Mouse (Mus musculus) fat pad, adult 2 months (tissue): ENCODE measurements at regions not wholly inside any gene's neighbourhood (a gene's known extent, or its start where the extent isn't known, plus 50 kb on each side); places are given as distances from the start of the nearest gene placed in this dataset.

Experiments
- DNase-seq: peaks from one replicate; pipeline ENCODE4 v3.0.0-alpha.2; 2011; ENCODE audit warnings: low read depth, low spot score; ENCODE audit errors: extremely low read depth

GRCm38 (mm10) chr16:95057596-95057995, 60.1 kb upstream of the Kcnj6 start:
- no peak for DNase-seq

DNA sequence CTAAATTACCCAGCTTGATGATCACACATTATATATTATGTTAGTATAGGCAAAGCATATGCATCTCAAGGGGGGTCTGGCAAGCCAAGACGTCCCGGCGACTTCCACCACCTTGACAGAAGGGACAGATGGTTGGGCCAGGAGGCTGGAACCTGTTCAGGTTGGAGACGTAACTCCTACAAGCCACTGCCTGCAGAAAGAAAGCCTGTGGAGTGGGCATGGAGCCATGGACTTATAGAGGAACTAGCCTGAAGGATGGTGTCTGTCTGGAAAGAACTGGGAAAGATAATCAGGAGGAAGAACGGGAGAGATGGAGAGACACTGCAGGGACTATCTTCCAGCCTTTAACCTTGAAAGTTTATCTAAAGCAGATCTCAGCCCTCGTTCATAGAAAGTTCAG, 66.9 kb upstream of the Kcnj6 start:
- no peak for DNase-seq

DNA sequence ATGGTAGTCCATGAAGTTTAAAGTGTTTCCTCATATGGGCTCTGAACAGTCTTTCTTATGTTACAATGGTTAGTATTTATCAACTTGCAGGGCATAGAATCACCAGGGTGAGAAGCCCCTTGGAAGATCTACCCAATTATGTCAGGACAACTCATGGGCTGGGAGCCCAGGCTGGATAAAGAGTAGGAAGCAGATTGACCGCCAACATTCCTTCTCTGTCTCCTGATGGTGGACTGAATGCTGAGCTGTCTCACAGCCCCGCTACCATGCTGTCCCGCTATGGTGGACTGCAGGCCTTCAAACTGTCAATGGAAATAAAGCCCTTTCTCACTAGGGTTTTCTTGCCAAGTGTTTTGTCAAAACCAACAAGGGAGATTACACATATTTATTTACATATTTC, 69.2 kb upstream of the Kcnj6 start:
- DNase-seq, result no peak

GRCm38 (mm10) chr16:95092471-95093221, 95.1 kb upstream of the Kcnj6 start:
- no peak for DNase-seq

- no peak for DNase-seq
Observed at GRCm38 (mm10) chr16:95093753-95094152, 96.3 kb upstream of the Kcnj6 start.

- DNase-seq, result no peak
Observed at GRCm38 (mm10) chr16:95100954-95101353, 103.5 kb upstream of the Kcnj6 start.

- DNase-seq, result no peak
Observed at GRCm38 (mm10) chr16:95117531-95117930, 120.0 kb upstream of the Kcnj6 start.

- no peak for DNase-seq
Observed at GRCm38 (mm10) chr16:95119293-95119692, 121.8 kb upstream of the Kcnj6 start.

GRCm38 (mm10) chr16:95122048-95122447, 124.5 kb upstream of the Kcnj6 start:
- no peak for DNase-seq

- DNase-seq, result no peak
Observed at GRCm38 (mm10) chr16:95127616-95128015, 129.7 kb upstream of the Kcnj15 start.

- no peak for DNase-seq
Observed at GRCm38 (mm10) chr16:95131815-95132214, 125.5 kb upstream of the Kcnj15 start.

GRCm38 (mm10) chr16:95138809-95139208, 118.5 kb upstream of the Kcnj15 start:
- no peak for DNase-seq

DNA sequence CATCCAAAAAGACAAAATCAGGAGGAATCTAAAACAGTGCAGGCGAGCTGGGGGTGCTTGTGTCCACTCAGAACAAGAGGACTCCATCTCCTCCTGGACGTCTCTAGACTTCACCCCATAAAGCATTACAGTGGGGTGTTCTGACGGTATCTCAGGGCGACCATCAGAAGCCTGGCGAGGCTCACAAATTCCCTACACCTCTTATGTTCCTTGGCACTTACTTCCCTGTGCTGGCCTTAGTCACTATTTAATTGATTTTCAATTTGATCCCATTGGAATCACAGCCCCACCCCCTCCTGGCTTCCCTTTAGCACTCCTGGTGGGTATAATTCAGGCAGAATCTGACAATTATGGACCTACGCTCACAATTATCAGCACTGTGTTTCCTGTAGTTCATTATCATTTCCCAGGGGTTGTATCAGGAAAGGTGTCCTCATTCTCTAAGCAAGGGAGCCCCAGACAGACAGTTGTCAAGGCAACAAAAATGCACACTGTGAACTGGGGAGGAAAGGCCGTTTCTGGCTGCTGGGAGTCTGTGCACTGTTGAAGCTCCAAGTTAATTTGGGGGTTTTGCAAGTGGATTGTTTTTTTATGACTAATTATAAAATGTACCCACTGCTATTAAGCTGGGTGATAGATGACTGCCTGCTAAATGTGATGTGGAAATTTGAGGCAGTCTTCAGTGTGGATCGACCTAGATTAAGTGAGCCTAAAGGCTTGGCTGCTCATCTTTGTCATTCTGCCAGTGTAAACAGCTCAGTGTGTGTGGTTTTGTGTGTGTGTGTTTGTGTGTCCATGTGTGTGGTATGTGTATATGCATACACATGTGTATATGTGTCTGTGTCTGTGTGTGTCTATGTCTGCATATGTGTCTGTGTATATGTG, 115.6 kb upstream of the Kcnj15 start:
- peak; percentile 4 for DNase-seq

GRCm38 (mm10) chr16:95150499-95150898, 106.9 kb upstream of the Kcnj15 start:
- no peak for DNase-seq

DNA sequence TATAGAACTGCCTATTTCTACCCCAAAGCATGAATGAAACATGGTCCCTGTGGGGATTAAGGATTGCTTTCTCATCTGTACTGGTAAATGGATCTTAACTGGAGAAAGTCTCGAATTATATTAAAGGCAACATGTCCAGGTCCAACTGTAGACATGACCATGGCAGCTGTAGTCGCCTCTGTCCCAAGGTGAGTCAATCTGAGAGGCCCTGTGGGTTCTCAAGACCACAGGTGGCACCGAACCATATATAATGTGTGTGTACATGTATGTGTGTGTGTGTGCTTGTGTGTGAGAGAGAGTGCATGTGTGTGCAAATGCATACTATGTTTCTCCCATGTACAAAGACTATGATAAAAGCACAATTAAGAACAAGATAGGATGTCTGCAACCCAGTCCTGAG, 105.9 kb upstream of the Kcnj15 start:
- DNase-seq, result no peak

DNA sequence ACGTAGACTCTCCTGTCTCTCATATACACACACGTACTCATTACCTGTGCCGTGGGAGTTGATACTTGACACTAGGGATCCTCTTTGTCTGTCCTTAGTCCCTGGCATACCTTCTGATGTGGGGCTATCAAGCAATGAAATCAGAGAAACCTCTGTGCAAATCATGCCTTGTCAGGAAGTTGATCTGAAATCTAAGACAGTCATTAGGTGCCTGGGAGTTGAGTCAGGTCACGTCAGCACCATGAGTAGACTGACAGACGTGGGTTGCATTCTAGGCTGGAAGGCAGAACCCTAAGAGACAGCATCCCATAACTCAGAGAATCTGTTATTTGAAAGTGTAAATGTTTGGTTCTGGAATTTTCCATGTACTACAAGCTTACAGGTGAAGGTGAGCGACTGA, 105.4 kb upstream of the Kcnj15 start:
- no peak for DNase-seq

DNA sequence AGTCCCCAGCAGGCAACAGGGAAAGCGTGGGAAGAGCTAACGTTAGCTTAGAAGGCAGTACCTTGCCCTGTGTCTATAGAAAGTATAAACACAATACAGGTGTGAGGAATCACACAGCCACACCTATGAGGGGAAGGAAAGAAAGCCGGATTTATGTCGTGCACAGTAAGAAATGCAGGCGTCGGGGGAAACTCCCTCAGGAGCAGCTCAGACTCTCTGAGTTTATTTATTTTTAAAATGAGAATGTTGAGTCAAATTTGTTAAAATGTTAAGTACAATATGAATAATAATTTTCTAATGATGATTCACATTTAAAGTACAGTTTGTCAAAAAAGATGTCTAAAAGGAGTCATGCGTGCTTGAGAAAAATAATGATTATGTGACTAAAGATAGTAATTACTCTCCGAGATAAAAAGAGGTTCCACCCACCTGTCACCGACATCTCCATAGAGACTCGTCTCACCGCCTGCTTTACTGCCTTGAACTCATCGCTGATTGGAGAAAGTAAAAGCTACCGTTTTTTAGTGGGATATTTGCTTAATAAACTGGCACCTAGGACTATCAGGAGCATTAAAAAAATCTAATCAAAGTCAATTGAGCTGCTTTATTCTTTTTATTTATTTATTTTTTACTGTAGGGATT, 104.5 kb upstream of the Kcnj15 start:
- no peak for DNase-seq

- no peak for DNase-seq
Observed at GRCm38 (mm10) chr16:95168349-95168748, 89.0 kb upstream of the Kcnj15 start.

DNA sequence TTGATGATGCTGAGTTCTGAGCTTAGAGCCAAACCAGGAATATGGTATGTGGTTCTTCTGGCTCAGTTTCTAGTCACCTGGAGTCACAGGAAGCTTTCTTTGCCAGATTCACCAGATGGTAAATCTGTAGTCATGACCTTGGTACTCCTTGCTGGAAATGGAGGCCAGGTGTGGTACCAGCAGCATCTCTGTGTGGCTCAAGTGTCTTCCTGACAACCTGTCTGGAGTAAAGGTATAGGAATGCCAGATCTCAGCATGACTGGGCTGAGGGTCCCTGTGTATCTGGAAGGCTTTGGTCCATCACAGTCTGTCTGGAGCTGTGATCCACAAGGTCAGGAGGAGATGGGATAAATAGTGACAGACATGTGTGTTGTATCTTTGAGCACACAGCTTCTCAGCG, 88.0 kb upstream of the Kcnj15 start:
- DNase-seq, result no peak

GRCm38 (mm10) chr16:95180562-95180961, 76.8 kb upstream of the Kcnj15 start:
- DNase-seq, result no peak

GRCm38 (mm10) chr16:95185341-95185740, 72.0 kb upstream of the Kcnj15 start:
- DNase-seq, result peak; percentile 46

- DNase-seq, result no peak
Observed at GRCm38 (mm10) chr16:95189114-95189513, 68.2 kb upstream of the Kcnj15 start.
